8 mouse cellular contexts compared by ENCODE assay signal in the genomic region with DNA sequence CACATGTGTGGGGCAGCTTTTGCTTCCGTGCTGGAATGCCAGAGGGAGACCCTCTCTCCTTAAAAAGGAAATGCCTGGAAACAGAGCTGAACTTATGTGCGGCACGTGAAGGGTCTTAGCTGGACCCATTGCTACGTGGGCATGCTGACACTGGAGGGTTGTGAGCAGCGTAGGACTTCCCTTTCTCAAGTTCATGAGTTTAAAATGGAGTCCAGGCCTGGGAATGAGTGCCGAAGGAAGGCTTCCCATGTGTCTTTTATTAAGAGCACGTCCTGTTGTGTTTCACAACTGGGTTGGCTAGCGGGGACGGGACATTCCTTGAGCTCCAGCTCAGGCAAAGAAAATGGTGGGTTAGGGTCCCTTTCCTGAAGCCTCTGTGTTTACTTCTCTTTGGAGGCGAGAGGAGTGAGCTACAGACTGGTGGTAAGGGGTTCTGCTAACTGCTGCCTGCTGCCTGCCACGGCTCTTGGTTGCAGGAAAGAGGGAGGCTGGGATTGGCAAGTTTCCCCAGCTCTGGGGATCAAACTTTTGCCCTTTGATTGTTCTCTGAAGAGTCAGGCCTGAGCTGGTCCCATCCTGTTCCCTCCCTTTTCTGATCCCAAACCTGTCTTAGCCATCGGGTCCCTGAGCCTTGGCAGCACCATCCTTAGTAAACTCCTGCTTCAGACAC. TPM values are rescaled to one million over a fixed set of nuclear protein-coding genes. Genes with fewer than 3 reads are reported as not detected.
DNase-seq lines count a peak whose midpoint lies in the region.
"Had no signal": no experiment of that assay in that cellular context is flagged by ENCODE, and none has a peak within 500 bp of the region (broad histone marks: within the 10 kb centered on the region; RNA-seq: fewer than 3 reads in every experiment).

No protein-coding gene starts in this region.

- DNase-seq in ZHBTc4 (ENCODE audit: low read depth, low spot score) = peak; percentile 40
- peak; percentile 55 for DNase-seq in embryo, embryonic 10.5 days (ENCODE audit: low spot score)
- DNase-seq in heart, postnatal 4 days = peak; percentile 41
- peak; percentile 51 for DNase-seq in lung, postnatal 10 days
- DNase-seq in retina, embryonic 14.5 days (ENCODE audit: low spot score) = no peak
- DNase-seq in retina, postnatal 1 day = no peak
- DNase-seq in layer of hippocampus, postnatal 10 days (ENCODE audit: low spot score in 2 of 2) = no peak

RNA-seq across cellular contexts. Expression of gene Arhgef7, which starts 2.9 kb away (rescaled TPM):
- total RNA-seq in heart, postnatal 4 days (2021) = 100 to 1,000 TPM; 209 to 213 TPM
- 100 to 1,000 TPM; 164 to 169 TPM for total RNA-seq in layer of hippocampus, postnatal 10 days (2021)

RNA-seq across cellular contexts. Expression of gene 1700016D06Rik, which starts 29.5 kb away (rescaled TPM):
- not detected for total RNA-seq in heart, postnatal 4 days (2021)
- total RNA-seq in layer of hippocampus, postnatal 10 days (2021) = not detected
- total RNA-seq: megakaryocyte progenitor cell, adult 5-6 weeks had no signal

Comparison
In these comparisons a context has a peak if more than half of its experiments do, and no peak if none do; other contexts are left out.
1. DNase-seq: peak in ZHBTc4 (single experiment), embryo, embryonic 10.5 days (single experiment), heart, postnatal 4 days (single experiment) and lung, postnatal 10 days (single experiment); none in retina, embryonic 14.5 days (single experiment), retina, postnatal 1 day (single experiment) and layer of hippocampus, postnatal 10 days (0 of 2).